Mouse (Mus musculus): Measurements from ENCODE around the gene Gpr156. TPM values are rescaled to one million over a fixed set of nuclear protein-coding genes. Genes with fewer than 3 reads are reported as not detected.

The Gpr156 gene
- polyA plus RNA-seq, 1 experiment from 2014 or later, result 0.07 TPM

- no peak for TF ChIP-seq CTCF (IDR thresholded peaks at IDR 0.05; ENCODE audit: low read depth)
- no peak for TF ChIP-seq EP300 (optimal IDR thresholded peaks at IDR 0.05)
- Histone ChIP-seq H3K27me3 (ENCODE audit: control insufficient read depth, insufficient read depth, low read length) (no peaks in the 10 kb centered on the region), H3K4me2 (replicated peaks; ENCODE audit: low read depth) (no peak overlapping the region), H3K4me1 (replicated peaks; ENCODE audit: control insufficient read depth, insufficient read depth) (no peaks in the 10 kb centered on the region), H3K9ac (ENCODE audit: low read length) (no peak overlapping the region), H3K27ac (replicated peaks) (no peak overlapping the region), H3K36me3 (ENCODE audit: control insufficient read depth, insufficient read depth, low read length) (no peaks in the 10 kb centered on the region), H3K4me3 (ENCODE audit: low read depth, low read length) (no peak overlapping the region), H3K9me3 (ENCODE audit: control insufficient read depth, low read length) (no peaks in the 10 kb centered on the region)
- ATAC-seq (ENCODE audit: low FRiP score, low TSS enrichment) (no peak), DNase-seq (ENCODE audit: low spot score) (peak; percentile 11)
- WGBS, result 42% methylated on average over 2 of the region's 2 CpGs
Measured at GRCm38 (mm10) chr16:38001766-38002165, 85.5 kb downstream of the Gpr156 start.

GRCm38 (mm10) chr16:38002485-38002884, 86.2 kb downstream of the Gpr156 start:
- Histone ChIP-seq H3K9me3 (ENCODE audit: control insufficient read depth, low read length) (no peaks in the 10 kb centered on the region), H3K27ac (replicated peaks) (no peak overlapping the region), H3K4me2 (replicated peaks; ENCODE audit: low read depth) (no peak overlapping the region), H3K27me3 (ENCODE audit: control insufficient read depth, insufficient read depth, low read length) (no peaks in the 10 kb centered on the region), H3K36me3 (ENCODE audit: control insufficient read depth, insufficient read depth, low read length) (no peaks in the 10 kb centered on the region), H3K4me1 (replicated peaks; ENCODE audit: control insufficient read depth, insufficient read depth) (no peaks in the 10 kb centered on the region), H3K4me3 (ENCODE audit: low read depth, low read length) (no peak overlapping the region), H3K9ac (ENCODE audit: low read length) (no peak overlapping the region)
- 64% methylated on average over 3 of the region's 3 CpGs for WGBS
- ATAC-seq (ENCODE audit: low FRiP score, low TSS enrichment) (no peak), DNase-seq (ENCODE audit: low spot score) (peak; percentile 8)
- no peak for TF ChIP-seq CTCF (IDR thresholded peaks at IDR 0.05; ENCODE audit: low read depth)
- TF ChIP-seq EP300 (optimal IDR thresholded peaks at IDR 0.05), result no peak

- Histone ChIP-seq H3K4me3 (ENCODE audit: low read depth, low read length) (no peak overlapping the region), H3K27me3 (ENCODE audit: control insufficient read depth, insufficient read depth, low read length) (no peaks in the 10 kb centered on the region), H3K9ac (ENCODE audit: low read length) (no peak overlapping the region), H3K4me2 (replicated peaks; ENCODE audit: low read depth) (no peak overlapping the region), H3K36me3 (ENCODE audit: control insufficient read depth, insufficient read depth, low read length) (no peaks in the 10 kb centered on the region), H3K9me3 (ENCODE audit: control insufficient read depth, low read length) (no peaks in the 10 kb centered on the region), H3K27ac (replicated peaks) (no peak overlapping the region), H3K4me1 (replicated peaks; ENCODE audit: control insufficient read depth, insufficient read depth) (no peaks in the 10 kb centered on the region)
- ATAC-seq (ENCODE audit: low FRiP score, low TSS enrichment), result no peak
- TF ChIP-seq EP300 (optimal IDR thresholded peaks at IDR 0.05) (no peak), CTCF (IDR thresholded peaks at IDR 0.05; ENCODE audit: low read depth) (no peak)
- peak; percentile 7 for DNase-seq (ENCODE audit: low spot score)
- 89% methylated on average over 17 of the region's 17 CpGs for WGBS
Measured at GRCm38 (mm10) chr16:38004486-38005020, 88.3 kb downstream of the Gpr156 start.

- H3K36me3 ChIP-seq (ENCODE audit: control insufficient read depth, insufficient read depth, low read length), result no peaks in the 10 kb centered on the region
Measured at GRCm38 (mm10) chr16:38005471-38005870, 89.2 kb downstream of the Gpr156 start.

GRCm38 (mm10) chr16:38008371-38008770, 92.1 kb downstream of the Gpr156 start:
- DNase-seq (ENCODE audit: low spot score), result no peak
- TF ChIP-seq CTCF (IDR thresholded peaks at IDR 0.05; ENCODE audit: low read depth) (no peak), EP300 (optimal IDR thresholded peaks at IDR 0.05) (no peak)
- Histone ChIP-seq H3K27ac (replicated peaks) (no peak overlapping the region), H3K36me3 (ENCODE audit: control insufficient read depth, insufficient read depth, low read length) (no peaks in the 10 kb centered on the region), H3K4me3 (ENCODE audit: low read depth, low read length) (no peak overlapping the region), H3K9ac (ENCODE audit: low read length) (no peak overlapping the region), H3K27me3 (ENCODE audit: control insufficient read depth, insufficient read depth, low read length) (no peaks in the 10 kb centered on the region), H3K9me3 (ENCODE audit: control insufficient read depth, low read length) (no peaks in the 10 kb centered on the region), H3K4me1 (replicated peaks; ENCODE audit: control insufficient read depth, insufficient read depth) (no peaks in the 10 kb centered on the region), H3K4me2 (replicated peaks; ENCODE audit: low read depth) (no peak overlapping the region)
- no peak for ATAC-seq (ENCODE audit: low FRiP score, low TSS enrichment)
- 68% methylated on average over 5 of the region's 5 CpGs for WGBS

More at GRCm38 (mm10) chr16:38005471-38005870, 89.2 kb downstream of the Gpr156 start:
- TF ChIP-seq CTCF (IDR thresholded peaks at IDR 0.05; ENCODE audit: low read depth) (no peak), EP300 (optimal IDR thresholded peaks at IDR 0.05) (no peak)
- no peak overlapping the region for H3K27ac ChIP-seq (replicated peaks)
- no peaks in the 10 kb centered on the region for H3K9me3 ChIP-seq (ENCODE audit: control insufficient read depth, low read length)
- H3K9ac ChIP-seq (ENCODE audit: low read length), result no peak overlapping the region
- H3K4me1 ChIP-seq (replicated peaks; ENCODE audit: control insufficient read depth, insufficient read depth), result no peaks in the 10 kb centered on the region
- WGBS, result 89% methylated on average over 10 of the region's 10 CpGs
- no peak overlapping the region for H3K4me3 ChIP-seq (ENCODE audit: low read depth, low read length)
- ATAC-seq (ENCODE audit: low FRiP score, low TSS enrichment), result no peak
- DNase-seq (ENCODE audit: low spot score), result peak; percentile 9
- H3K27me3 ChIP-seq (ENCODE audit: control insufficient read depth, insufficient read depth, low read length), result no peaks in the 10 kb centered on the region
- no peak overlapping the region for H3K4me2 ChIP-seq (replicated peaks; ENCODE audit: low read depth)

GRCm38 (mm10) chr16:38009041-38009825, 92.9 kb downstream of the Gpr156 start:
- ATAC-seq (ENCODE audit: low FRiP score, low TSS enrichment) (no peak), DNase-seq (ENCODE audit: low spot score) (peak; percentile 10)
- H3K9me3 ChIP-seq (ENCODE audit: control insufficient read depth, low read length), result no peaks in the 10 kb centered on the region
- no peak overlapping the region for H3K9ac ChIP-seq (ENCODE audit: low read length)
- no peak overlapping the region for H3K4me3 ChIP-seq (ENCODE audit: low read depth, low read length)
- no peaks in the 10 kb centered on the region for H3K4me1 ChIP-seq (replicated peaks; ENCODE audit: control insufficient read depth, insufficient read depth)
- no peak overlapping the region for H3K27ac ChIP-seq (replicated peaks)
- H3K27me3 ChIP-seq (ENCODE audit: control insufficient read depth, insufficient read depth, low read length), result no peaks in the 10 kb centered on the region
- WGBS, result 72% methylated on average over 14 of the region's 14 CpGs
- TF ChIP-seq EP300 (optimal IDR thresholded peaks at IDR 0.05) (no peak), CTCF (IDR thresholded peaks at IDR 0.05; ENCODE audit: low read depth) (no peak)
- H3K4me2 ChIP-seq (replicated peaks; ENCODE audit: low read depth), result no peak overlapping the region
- no peaks in the 10 kb centered on the region for H3K36me3 ChIP-seq (ENCODE audit: control insufficient read depth, insufficient read depth, low read length)
